Mouse (Mus musculus) midbrain, embryonic 10.5 days (tissue): ENCODE results near the gene Rsph6a. TPM values are rescaled to one million over a fixed set of nuclear protein-coding genes. Genes with fewer than 3 reads are reported as not detected.

ENCODE experiments used
- microRNA-seq: library from miRNA; unstranded; fragments of <30 nt; microRNA quantifications from one replicate; pipeline ENCODE4, GENCODE M21; 2017
- polyA plus RNA-seq: library from polyadenylated mRNA; unstranded; fragments of >200 nt; fragmentation: Nextera tagmentation; extraction: Ambion mirVana; gene quantifications from 2 replicates; pipeline ENCODE4 v1.2.1, GENCODE M21; 2016

Rsph6a gene
- polyA plus RNA-seq, 1 experiment from 2014 or later = not detected

Small RNA genes within 50 kb of the gene (microRNA-seq; reads per million reads assigned to microRNA genes)
- gene Mir3100 = 1.8 reads per million

Other genes with a start within 250 kb of the Rsph6a start
- not detected in 2 replicates for gene Psg17, start 233.1 kb upstream of the Rsph6a start, polyA plus RNA-seq
- 0.14 and 0.30 TPM in 2 replicates for gene Mill2, start 214.7 kb upstream of the Rsph6a start, polyA plus RNA-seq
- 1.6 and 1.7 TPM in 2 replicates for gene Pglyrp1, start 183.4 kb upstream of the Rsph6a start, polyA plus RNA-seq
- 38.5 and 38.7 TPM in 2 replicates for gene Ccdc61, start 144.3 kb upstream of the Rsph6a start, polyA plus RNA-seq
- gene Nova2, start 128.8 kb upstream of the Rsph6a start, polyA plus RNA-seq = 3.9 and 6.2 TPM in 2 replicates
- 0.07 and 0.16 TPM in 2 replicates for gene Nanos2, start 67.3 kb upstream of the Rsph6a start, polyA plus RNA-seq
- gene Mypop, start 63.4 kb upstream of the Rsph6a start, polyA plus RNA-seq = 4.0 and 4.1 TPM in 2 replicates
- gene Irf2bp1, start 50.6 kb upstream of the Rsph6a start, polyA plus RNA-seq = 21.4 and 23.5 TPM in 2 replicates
- gene Foxa3, start 31.2 kb upstream of the Rsph6a start, polyA plus RNA-seq = 0.09 TPM in 1 of 2 replicates, not detected in the other
- gene Sympk, start 30.3 kb upstream of the Rsph6a start, polyA plus RNA-seq = 40.3 and 45.7 TPM in 2 replicates
- gene Dmwd, start 21.5 kb downstream of the Rsph6a start, polyA plus RNA-seq = 17.3 and 18.0 TPM in 2 replicates
- gene Dmpk, start 29.2 kb downstream of the Rsph6a start, polyA plus RNA-seq = 8.2 and 8.8 TPM in 2 replicates
- gene Six5, start 39.9 kb downstream of the Rsph6a start, polyA plus RNA-seq = 7.2 and 8.0 TPM in 2 replicates
- gene Gm4969, start 63.7 kb downstream of the Rsph6a start, polyA plus RNA-seq = 1.1 TPM in 2 replicates
- gene Fbxo46, start 65.2 kb downstream of the Rsph6a start, polyA plus RNA-seq = 17.6 and 19.4 TPM in 2 replicates
- 17.0 and 21.2 TPM in 2 replicates for gene Qpctl, start 94.6 kb downstream of the Rsph6a start, polyA plus RNA-seq
- 168 and 180 TPM in 2 replicates for gene Snrpd2, start 95.0 kb downstream of the Rsph6a start, polyA plus RNA-seq
- 0.60 and 1.5 TPM in 2 replicates for gene Gipr, start 111.4 kb downstream of the Rsph6a start, polyA plus RNA-seq
- 4.3 and 4.8 TPM in 2 replicates for gene Eml2, start 121.7 kb downstream of the Rsph6a start, polyA plus RNA-seq
- gene Gpr4, start 157.8 kb downstream of the Rsph6a start, polyA plus RNA-seq = 2.4 and 2.6 TPM in 2 replicates
- gene Opa3, start 173.6 kb downstream of the Rsph6a start, polyA plus RNA-seq = 51.0 and 51.9 TPM in 2 replicates
- 49.3 and 52.7 TPM in 2 replicates for gene Vasp, start 217.1 kb downstream of the Rsph6a start, polyA plus RNA-seq
- 0.36 and 0.39 TPM in 2 replicates for gene Ppm1n, start 225.4 kb downstream of the Rsph6a start, polyA plus RNA-seq
- gene Rtn2, start 227.9 kb downstream of the Rsph6a start, polyA plus RNA-seq = 41.9 and 48.6 TPM in 2 replicates